Mouse (Mus musculus) liver, embryonic 11.5 days (tissue): ENCODE measurements around the gene Gm3476. TPM values are rescaled to one million over a fixed set of nuclear protein-coding genes. Genes with fewer than 3 reads are reported as not detected.
"Not testable (repeated sequence)": the region's sequence is repeated elsewhere in the genome, so short reads cannot be mapped to it uniquely, and the experiment has no call there.

Source experiments
- ATAC-seq: fragments of 200-750 bp; cut with Nextera tagmentation; replicated peaks from 2 replicates; pipeline ENCODE4 v1.8.0; 2017; ENCODE audit warnings: moderate number of reproducible peaks, mild to moderate bottlenecking, moderate TSS enrichment, moderate library complexity; ENCODE audit not compliant: low FRiP score
- DNase-seq: peaks from one replicate; pipeline ENCODE4 v3.0.0-alpha.2; 2017; ENCODE audit warnings: low spot score
- H3K27ac ChIP-seq: fragments of 300-500 bp; sonication (generic); 2 replicates; pipeline ENCODE4 v1.5.1; 2014; ENCODE audit warnings: mild to moderate bottlenecking, low read depth, low read length, control low read depth
- H3K27me3 ChIP-seq: fragments of 300-500 bp; sonication (generic); replicated peaks from 2 replicates; pipeline ENCODE4 v1.6.1; 2014; ENCODE audit warnings: low read length, mixed read lengths; ENCODE audit not compliant: control insufficient read depth, insufficient read depth
- H3K36me3 ChIP-seq: fragments of 300-500 bp; sonication (generic); 2 replicates; pipeline ENCODE4 v1.6.1; 2014; ENCODE audit warnings: mild to moderate bottlenecking, low read length, moderate library complexity, mixed read lengths; ENCODE audit not compliant: control insufficient read depth, insufficient read depth
- H3K4me1 ChIP-seq: fragments of 300-500 bp; sonication (generic); replicated peaks from 2 replicates; pipeline ENCODE4 v1.6.1; 2014; ENCODE audit warnings: low read length, mixed read lengths; ENCODE audit not compliant: control insufficient read depth, insufficient read depth
- H3K4me2 ChIP-seq: fragments of 300-500 bp; sonication (generic); 2 replicates; pipeline ENCODE4 v1.6.1; 2014; ENCODE audit warnings: mild to moderate bottlenecking, control low read depth, moderate library complexity
- H3K4me3 ChIP-seq: fragments of 300-500 bp; sonication (generic); 2 replicates; pipeline ENCODE4 v1.5.1; 2014; ENCODE audit warnings: low read depth, low read length, control low read depth
- H3K9ac ChIP-seq: fragments of 300-500 bp; sonication (generic); 2 replicates; pipeline ENCODE4 v1.6.1; 2014; ENCODE audit warnings: low read depth, low read length, control low read depth
- H3K9me3 ChIP-seq: fragments of 300-500 bp; sonication (generic); 2 replicates; pipeline ENCODE4 v1.6.1; 2016; ENCODE audit warnings: low read length, inconsistent platforms, mixed read lengths; ENCODE audit not compliant: control insufficient read depth
- WGBS: fragments of 180-500 bp; shearing (Covaris S2); extraction: QIAGEN DNeasy Blood & Tissue Kit; methylation state at CpG from one replicate; pipeline ENCODE4 v1.1.7; 2014; 5-methylcytosine and 5-hydroxymethylcytosine counted together
- polyA plus RNA-seq: library from polyadenylated mRNA; unstranded; fragments of >200 nt; fragmentation: Nextera tagmentation; extraction: Ambion mirVana; gene quantifications from 2 replicates; pipeline ENCODE4 v1.2.1, GENCODE M21; 2014

Gm3476 gene
- polyA plus RNA-seq: not detected in 2 replicates

DNA sequence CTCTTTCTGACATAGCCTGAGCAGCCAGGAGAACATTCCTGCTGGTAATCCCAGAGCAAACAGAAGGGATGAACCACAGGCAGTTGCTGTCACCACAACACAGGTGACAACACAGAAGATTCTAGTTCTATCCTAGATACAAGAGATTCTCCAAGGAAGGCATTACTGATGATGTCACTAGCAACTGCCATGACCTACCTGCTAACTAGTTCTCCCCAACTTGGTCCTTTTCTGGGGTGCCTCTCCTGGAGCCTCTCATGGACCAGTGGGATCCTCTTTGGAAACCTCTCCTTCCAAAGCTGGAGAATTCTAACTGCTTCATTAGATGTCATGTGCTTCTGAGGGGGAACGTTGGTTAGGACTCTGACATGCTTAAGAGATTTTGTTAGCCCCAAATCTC is at the start of gene Gm3476:
TSS of gene Gm3476 (minus strand) at position 101 of the 400 bp plus-strand sequence.
- not testable (repeated sequence) for DNase-seq, H3K4me1 ChIP-seq, H3K4me2 ChIP-seq, H3K27ac ChIP-seq, H3K9ac ChIP-seq, H3K27me3 ChIP-seq, H3K9me3 ChIP-seq, H3K4me3 ChIP-seq, ATAC-seq, H3K36me3 ChIP-seq
- no CpG with 5 or more reads among the region's 1 CpGs for WGBS

DNA sequence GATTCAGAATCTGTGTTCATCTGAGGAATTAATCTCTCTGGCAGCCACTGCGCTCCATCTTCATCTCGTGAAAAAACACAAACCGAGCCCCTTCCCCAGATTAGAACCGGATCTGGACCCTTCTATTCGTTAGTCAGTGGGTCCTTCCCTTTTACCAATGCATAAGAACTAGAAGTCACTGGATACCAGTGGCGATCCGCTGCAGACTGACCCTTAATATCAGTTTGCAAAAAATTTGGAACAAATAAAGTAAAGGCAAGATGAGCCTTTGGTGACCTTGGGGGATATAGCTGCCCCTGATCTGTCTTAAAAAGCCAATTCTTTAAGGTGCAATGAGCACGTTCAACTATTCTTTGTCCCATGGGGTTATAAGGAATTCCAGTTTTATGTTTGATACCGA is 37.9 kb upstream of the Gm3476 start:
- H3K9ac ChIP-seq, H3K9me3 ChIP-seq, DNase-seq, H3K4me3 ChIP-seq, H3K27ac ChIP-seq, H3K36me3 ChIP-seq, ATAC-seq, H3K4me1 ChIP-seq, H3K4me2 ChIP-seq, H3K27me3 ChIP-seq: not testable (repeated sequence)
- 78% methylated on average over 3 of the region's 9 CpGs for WGBS

DNA sequence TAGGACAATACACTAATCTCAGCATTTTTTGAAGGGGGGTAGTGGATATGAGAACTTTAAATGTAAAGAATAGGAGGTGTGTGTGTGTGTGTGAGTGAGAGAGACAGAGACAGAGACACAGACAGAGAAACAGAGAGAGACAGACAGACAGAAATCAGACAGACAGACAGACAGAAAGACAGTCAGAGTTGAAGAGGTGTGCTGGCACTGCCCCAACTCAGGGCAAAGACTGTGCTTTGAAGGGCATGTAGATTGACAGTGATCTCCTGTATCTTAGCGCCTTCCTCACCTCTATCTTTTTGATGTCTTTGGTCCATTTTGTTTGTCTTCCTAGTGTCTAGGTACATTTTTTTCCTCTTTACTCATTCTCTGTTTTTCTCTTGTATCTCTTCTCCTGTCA is 35.5 kb upstream of the Gm3476 start:
- DNase-seq, H3K36me3 ChIP-seq, H3K4me2 ChIP-seq, H3K27ac ChIP-seq, H3K9ac ChIP-seq, H3K9me3 ChIP-seq, H3K27me3 ChIP-seq, H3K4me3 ChIP-seq, ATAC-seq, H3K4me1 ChIP-seq: not testable (repeated sequence)
- 80% methylated on average over 1 of the region's 1 CpGs for WGBS

DNA sequence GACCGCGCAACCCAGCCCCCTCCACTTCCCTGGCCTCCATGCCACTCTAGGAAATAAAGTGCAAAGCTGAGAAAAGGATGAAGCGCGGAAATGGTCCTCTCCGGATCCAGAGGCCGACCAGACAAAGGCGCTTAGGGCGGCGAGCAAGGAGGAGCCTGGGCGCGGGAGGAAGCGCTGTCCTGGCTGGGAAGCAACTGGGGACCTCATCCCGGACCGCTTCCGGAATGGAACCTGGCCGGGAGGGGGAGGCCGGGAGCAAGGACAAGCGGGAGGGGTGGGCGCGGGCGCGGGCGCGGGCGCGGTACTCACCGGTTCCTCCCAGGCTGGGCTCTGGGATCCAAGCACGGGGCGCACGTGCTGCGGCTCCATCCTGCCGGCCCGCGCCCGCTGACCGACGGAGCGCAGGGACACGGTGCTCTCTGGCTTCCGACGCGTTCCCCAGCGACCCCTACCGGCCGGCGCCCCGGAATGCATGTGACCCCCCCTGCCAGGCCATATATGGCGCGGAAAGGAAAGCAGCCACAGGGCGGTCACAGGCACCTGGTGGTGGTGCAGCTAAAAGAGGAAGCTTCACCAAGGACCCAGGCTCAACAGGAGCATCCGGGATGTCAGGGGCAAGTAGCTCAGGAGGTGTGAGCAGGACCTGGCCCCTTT is 17.2 kb downstream of the Gm3476 start, which contains the start of gene Gm3468:
TSS of gene Gm3468 (minus strand) at position 394 of the 654 bp plus-strand sequence.
- H3K36me3 ChIP-seq, H3K9me3 ChIP-seq, H3K27ac ChIP-seq, H3K9ac ChIP-seq, H3K27me3 ChIP-seq, H3K4me1 ChIP-seq, ATAC-seq: not testable (repeated sequence)
- WGBS: 2% methylated on average over 34 of the region's 51 CpGs
- Histone ChIP-seq H3K4me3 (peak within 1 kb of the TSS; percentile 23), H3K4me2 (peak within 1 kb of the TSS; percentile 37)
- peak; percentile 70 for DNase-seq

DNA sequence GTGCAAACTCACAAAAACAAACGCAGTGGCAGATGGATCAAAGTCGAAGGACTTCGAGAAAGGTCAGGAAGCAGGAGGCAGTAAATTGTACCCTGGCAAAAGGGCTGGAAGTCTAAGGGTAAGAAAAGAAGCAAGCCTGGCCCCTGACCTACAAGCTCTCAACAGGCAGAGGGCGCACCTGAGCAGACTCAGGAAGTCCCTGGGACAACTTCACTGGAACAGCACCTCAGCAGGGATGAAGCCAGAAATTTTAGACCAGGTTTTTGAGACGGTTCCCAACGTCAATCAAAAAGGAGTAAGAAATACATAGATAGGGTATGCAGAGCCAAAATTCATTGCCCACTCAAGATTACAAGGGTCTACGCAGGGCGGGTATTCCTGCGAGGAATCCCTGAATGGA is 18.1 kb downstream of the Gm3476 start:
- not testable (repeated sequence) for H3K4me3 ChIP-seq, H3K27ac ChIP-seq, H3K36me3 ChIP-seq, H3K9me3 ChIP-seq, H3K27me3 ChIP-seq, ATAC-seq, H3K4me1 ChIP-seq, H3K9ac ChIP-seq
- peak; percentile 17 for DNase-seq
- 15% methylated on average over 8 of the region's 9 CpGs for WGBS
- peak overlapping the region; percentile 37 for H3K4me2 ChIP-seq

DNA sequence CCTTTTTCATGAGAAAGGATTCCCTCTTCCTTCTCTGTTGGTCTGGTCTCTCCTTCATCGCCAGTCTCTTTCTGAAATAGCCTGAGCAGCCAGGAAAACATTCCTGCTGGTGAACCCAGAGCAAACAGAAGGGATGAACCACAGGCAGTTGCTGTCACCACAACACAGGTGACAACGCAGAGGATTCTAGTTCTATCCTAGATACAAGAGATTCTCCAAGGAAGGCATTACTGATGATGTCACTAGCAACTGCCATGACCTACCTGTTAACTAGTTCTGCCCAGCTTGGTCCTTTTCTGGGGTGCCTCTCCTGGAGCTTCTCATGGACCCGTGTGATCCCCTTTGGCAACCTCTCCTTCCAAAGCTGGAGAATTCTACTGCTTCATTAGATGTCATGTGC is 31.8 kb downstream of the Gm3476 start, which contains the start of gene Gm8206:
TSS of gene Gm8206 (minus strand) at position 101 of the 400 bp plus-strand sequence.
- H3K4me3 ChIP-seq, DNase-seq, H3K27me3 ChIP-seq, ATAC-seq, H3K9me3 ChIP-seq, H3K36me3 ChIP-seq, H3K9ac ChIP-seq, H3K27ac ChIP-seq, H3K4me2 ChIP-seq, H3K4me1 ChIP-seq: not testable (repeated sequence)
- WGBS: 72% methylated on average over 2 of the region's 3 CpGs

DNA sequence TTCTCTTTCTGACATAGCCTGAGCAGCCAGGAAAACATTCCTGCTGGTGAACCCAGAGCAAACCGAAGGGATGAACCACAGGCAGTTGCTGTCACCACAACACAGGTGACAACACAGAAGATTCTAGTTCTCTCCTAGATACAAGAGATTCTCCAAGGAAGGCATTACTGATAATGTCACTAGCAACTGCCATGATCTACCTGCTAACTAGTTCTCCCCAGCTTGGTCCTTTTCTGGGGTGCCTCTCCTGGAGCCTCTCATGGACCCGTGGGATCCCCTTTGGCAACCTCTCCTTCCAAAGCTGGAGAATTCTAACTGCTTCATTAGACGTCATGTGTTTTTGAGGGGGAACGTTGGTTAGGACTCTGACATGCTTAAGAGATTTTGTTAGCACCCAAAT is 67.4 kb downstream of the Gm3476 start, which contains the start of gene Gm6337:
TSS of gene Gm6337 (minus strand) at position 101 of the 400 bp plus-strand sequence.
- not testable (repeated sequence) for H3K4me3 ChIP-seq, H3K9me3 ChIP-seq, H3K27me3 ChIP-seq, H3K4me2 ChIP-seq, H3K27ac ChIP-seq, DNase-seq, H3K9ac ChIP-seq, ATAC-seq, H3K4me1 ChIP-seq, H3K36me3 ChIP-seq
- 68% methylated on average over 2 of the region's 4 CpGs for WGBS
